Mouse (Mus musculus) spleen, adult 12 weeks (tissue): Measurements from ENCODE around the gene Tmem132d.

ENCODE experiments used
- DNase-seq: peaks from one replicate; pipeline ENCODE4 v3.0.0; 2022; ENCODE audit warnings: low spot score

The Tmem132d gene

DNA sequence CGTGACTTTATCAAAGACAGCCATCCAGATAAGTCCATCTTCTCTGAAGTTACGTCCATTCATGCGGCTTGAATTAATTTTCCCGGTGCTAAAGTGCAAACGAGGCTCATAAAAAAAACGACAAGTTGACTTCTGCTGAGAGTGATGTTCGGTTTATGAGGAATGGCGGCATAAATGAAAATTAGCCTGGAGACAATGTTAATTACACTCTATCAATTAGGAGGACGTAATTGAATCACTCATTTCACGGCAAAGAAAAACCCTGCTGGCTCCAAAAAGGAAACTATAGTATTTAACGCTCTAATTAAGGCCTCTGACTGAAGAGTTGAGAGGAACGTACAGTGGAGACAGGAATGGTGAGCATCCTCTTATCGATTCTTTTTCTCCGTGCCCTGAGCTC is 503.2 kb downstream of the Tmem132d start:
- no peak for DNase-seq

DNA sequence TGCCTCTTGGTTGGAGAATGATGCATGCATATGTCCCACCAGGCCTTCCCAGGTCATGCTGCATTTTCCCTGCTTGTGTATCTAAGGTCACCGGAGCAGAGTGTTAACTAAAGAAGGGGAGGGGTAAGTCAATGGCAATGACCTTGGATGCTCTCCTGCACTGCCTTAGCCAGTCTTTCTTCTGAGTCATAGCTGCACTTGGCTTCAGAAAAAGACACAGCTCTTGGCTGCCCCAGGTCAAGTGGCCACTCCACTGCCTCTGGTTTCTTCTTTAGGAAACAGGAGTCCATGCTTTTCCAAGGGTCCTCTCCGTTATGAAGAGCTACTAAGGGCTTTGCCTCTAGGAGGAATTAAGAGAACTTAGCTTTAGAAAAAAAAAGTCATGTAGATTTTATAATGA is 506.2 kb downstream of the Tmem132d start:
- DNase-seq = no peak

DNA sequence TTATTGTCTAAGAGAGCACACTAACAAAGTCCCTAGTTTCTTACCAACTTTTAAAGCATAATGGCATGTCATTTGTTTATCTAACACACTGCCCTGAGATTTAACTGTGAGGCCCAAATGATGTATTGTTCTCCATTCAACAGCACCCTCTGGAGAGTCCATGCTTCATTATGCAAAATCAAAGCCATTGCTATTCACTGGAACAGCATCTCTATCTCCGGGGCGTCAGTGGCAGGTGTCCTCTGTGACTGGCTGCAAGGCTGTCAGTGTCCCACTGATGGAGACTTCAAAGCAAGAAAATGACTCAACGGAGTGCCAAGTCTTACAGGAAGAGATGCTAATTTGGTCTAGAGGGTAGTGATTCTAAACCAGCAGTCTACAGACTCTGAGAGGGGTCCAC is 508.8 kb downstream of the Tmem132d start:
- DNase-seq = no peak

DNA sequence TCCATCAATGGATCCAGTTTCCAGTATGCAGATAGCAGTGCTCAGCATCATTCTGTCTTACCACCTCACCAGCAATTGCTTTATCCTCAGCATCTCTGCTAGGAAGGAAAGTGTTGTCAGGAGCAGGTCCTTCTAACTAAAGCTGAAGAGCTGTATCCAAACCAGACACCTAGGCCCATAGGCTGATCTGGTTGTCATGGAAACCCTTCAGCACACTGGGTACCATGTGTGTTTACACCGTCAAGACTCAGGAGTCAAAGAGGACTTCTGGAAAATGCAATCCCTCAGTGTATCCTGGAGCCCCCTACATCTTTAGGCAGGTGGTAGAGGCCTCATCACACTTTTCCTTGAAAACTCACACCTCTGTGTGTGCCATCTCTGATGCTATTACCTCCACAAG is 513.7 kb downstream of the Tmem132d start:
- no peak for DNase-seq

GRCm38 (mm10) chr5:127918376-127918775 is 514.5 kb downstream of the Tmem132d start:
- no peak for DNase-seq

GRCm38 (mm10) chr5:127914157-127914556 is 518.7 kb downstream of the Tmem132d start:
- no peak for DNase-seq

- DNase-seq = no peak
Observed at GRCm38 (mm10) chr5:127911603-127912002, 521.3 kb downstream of the Tmem132d start.

DNA sequence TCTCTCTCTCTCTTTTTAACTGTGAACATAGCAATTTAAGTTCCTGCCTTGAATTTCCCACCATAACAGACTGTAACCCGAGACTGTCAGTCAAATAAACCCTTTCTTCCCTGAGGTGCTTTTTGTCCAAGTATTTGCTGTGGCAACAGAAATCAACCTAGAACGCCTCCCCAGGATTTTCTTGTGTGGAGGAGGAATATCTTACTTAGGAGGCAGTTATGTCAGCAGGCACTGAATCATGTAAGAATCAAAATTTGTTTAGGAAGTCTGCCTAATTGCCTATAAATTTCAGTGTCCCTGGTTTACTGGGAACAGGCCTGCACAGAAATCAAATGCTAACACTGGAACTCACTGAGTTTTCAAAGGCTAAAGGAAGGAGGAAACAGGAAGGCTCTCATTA is 522.5 kb downstream of the Tmem132d start:
- no peak for DNase-seq

DNA sequence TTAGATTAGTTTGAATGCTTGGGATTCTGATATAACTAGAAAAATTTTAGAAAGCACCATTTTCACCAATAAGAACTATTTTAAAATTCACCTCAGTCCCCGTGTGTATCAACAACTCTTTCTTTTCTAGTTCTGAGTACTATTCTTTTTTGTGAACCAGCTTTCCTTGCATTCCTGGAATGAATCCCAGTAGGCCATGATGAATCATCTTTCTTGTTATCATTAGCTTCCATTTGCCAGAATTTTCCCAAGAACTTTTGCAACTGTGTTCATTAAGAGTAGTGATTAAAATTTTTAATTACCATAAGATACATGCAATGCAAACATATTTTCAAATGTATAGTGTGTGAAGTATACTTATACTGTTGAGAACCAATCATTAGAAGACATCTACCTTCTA is 537.7 kb downstream of the Tmem132d start:
- no peak for DNase-seq

- no peak for DNase-seq
Observed at GRCm38 (mm10) chr5:127885566-127886505, 547.0 kb downstream of the Tmem132d start.

GRCm38 (mm10) chr5:127883021-127883420 is 549.9 kb downstream of the Tmem132d start:
- DNase-seq = no peak

GRCm38 (mm10) chr5:127874461-127874860 is 558.4 kb downstream of the Tmem132d start:
- no peak for DNase-seq

GRCm38 (mm10) chr5:127865157-127865556 is 567.7 kb downstream of the Tmem132d start:
- no peak for DNase-seq

DNA sequence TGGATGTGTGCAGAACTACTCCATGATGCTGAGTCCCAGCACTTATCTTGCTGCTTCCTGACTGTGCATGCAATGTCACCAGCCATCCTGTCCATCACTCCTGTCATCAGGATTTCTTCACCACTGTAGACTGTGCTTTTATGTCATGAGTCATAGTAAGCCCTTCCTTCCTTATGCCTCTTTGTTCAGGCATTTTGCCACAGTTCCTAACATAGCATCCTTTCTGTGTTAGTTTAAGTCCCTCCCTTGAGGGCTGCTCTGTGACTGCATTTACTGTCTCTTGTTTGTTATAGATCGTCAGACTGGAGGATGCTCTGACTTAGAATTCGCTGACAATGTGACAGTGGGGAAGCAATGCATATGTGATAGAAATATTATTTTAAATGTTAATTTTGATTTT is 573.2 kb downstream of the Tmem132d start:
- no peak for DNase-seq

GRCm38 (mm10) chr5:127852305-127852704 is 580.6 kb downstream of the Tmem132d start:
- no peak for DNase-seq

DNA sequence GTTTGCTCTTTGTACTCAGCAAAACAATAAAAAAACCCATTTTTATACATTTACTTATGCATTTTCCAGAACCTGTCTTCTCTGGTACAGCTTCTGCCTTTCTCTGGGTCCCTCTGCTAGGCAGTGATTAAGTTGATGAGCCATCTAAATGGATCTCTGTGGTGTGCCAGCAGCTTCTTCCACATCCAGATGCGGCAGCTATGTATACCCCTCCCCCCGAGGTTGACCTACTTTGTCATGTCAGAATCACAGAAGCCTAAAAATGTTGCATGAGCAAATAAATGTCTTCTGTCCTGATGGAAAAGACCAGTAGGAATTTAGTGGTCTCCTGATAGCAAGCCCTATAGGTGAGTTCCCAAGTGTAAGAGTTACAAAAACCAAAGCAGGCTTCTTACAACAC is 601.1 kb downstream of the Tmem132d start:
- DNase-seq = no peak

DNA sequence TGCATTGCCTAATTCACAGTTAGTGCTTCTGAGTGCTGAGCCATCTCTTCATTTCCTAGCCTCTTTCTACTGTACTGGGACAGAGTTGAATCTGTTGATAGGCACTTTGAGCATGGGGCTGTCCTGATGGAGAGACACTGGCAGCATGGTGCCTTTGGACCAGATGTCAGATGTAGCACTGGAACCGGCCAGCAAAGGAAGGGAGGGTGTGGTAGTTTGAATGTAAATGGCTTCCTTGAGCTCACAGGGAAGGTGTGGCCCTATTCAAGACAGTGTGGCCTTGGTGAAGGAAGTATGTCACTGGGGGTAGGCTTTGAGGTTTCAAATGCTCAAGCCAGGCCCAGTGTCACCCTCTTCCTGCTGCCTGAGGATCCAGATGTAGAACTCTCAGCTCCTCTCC is 602.0 kb downstream of the Tmem132d start:
- no peak for DNase-seq

DNA sequence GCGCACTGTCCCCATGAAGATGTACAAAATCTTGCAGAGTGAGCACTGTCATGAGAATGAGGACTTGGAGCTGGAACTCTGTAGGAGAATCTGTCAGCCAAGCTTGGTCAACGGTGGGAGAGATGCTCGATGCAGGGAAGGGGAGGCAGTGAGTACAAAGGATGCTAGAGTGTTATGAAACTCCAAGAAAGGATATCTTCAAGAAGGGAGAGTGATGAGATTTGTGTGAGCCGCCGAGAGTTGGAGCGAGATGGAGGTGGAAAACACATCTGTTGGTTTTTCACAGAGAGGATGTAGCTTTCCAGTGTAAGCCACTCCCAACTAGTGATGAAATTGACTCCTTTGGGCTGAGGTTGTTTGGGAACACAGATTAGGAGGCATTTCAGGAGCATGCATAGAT is 604.1 kb downstream of the Tmem132d start:
- DNase-seq = no peak

DNA sequence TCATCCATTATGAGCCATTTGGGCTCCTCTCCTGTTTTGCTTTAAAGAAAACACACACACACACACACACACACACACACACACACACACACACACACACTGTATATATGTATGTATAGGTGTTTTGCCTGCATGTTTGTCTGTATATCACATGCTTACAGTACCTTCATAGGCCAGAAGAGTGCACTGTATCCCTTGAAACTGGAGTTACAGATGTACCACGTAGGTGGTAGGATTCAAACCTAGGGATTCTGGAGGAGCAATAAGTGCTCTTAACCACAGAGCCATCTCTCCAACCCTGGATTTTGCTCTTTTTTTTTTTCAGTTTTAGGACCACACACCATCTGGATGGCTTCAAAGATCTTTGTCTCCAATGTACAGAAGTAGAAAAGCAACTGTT is 610.9 kb downstream of the Tmem132d start:
- DNase-seq = no peak

DNA sequence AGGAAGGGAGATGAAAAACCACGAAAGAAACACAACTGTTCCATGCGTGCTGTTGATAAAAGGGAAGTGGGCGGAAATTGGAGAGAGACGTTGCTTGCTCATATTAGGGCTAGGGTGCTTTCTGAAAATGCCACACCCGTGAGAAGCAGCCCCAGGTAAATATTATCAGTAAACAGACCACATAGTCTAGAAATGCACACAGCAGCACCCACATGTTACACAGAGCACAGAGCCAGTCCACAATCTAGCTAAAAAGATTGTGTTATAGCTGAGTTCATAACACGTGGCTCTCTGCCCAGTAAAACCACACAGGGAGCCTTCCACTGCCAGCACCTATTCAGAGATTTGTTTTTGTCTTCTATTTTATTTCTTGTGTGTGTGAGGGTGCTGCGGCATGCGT is 617.6 kb downstream of the Tmem132d start:
- DNase-seq = no peak

DNA sequence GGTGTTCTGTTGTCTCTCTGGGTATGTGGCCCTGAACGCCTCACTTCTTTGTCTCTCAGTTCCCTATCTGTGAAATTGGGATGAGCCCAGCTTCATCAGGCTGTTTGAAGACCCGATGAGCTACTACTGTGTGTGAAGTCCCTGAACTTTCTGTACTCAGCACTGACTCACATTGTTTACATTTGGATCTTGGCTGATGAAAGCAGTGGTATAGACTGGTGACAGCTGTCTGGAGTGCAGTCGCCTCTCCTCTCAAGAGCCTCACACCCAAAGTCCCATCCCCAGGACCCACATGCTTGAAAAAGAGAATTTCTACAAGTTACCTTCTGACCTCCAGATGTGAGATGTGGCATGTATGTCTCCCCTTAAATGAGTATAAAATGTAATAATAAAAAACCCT is 625.5 kb downstream of the Tmem132d start:
- DNase-seq = no peak

DNA sequence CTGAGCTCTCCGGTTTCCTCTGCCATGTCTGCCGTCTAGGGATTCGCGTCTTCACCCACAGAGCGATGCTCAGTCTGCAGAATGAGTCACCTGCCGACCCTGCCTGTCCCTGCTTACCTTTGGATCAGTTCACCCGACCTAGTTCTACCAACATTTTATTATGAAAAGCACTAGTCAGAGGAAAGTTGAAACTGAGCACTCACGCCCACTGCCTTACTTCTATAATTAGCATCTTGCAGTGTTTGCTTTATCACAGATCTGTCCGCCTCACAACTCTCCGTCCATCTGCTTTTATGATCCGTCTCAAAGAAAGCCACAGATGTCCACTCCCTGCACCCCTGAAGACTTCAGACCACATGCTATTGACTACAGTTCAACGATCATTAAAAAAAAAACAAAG is 626.0 kb downstream of the Tmem132d start:
- no peak for DNase-seq

- DNase-seq = no peak
Observed at GRCm38 (mm10) chr5:127800907-127801306, 632.0 kb downstream of the Tmem132d start.

DNA sequence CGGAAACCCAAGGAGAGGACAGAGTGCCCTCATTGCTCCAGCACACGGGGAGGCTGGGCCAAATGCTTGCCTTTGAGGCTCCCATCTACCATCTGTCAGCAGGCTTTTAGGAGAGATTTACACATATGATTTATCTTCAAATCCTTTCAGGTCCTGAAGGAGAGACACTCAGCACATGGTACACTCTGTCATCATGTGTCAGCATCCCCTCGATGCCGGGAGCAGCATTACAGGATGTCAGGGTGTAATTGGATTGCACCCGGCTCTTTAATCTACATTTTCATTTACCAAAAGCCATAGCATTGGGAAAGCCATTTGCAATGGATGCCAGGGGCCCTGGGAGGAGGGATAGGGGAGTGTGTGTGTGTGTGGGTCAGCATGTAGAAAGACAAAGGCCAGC is 651.7 kb downstream of the Tmem132d start:
- DNase-seq = no peak
